Mouse (Mus musculus) forebrain, embryonic 10.5 days (tissue): ENCODE measurements at regions not wholly inside any gene's neighbourhood (a gene's known extent, or its start where the extent isn't known, plus 50 kb on each side); places are given as distances from the start of the nearest gene placed in this dataset.

Experiments used
- DNase-seq: peaks from one replicate; pipeline ENCODE4 v3.0.0-alpha.2; 2017; ENCODE audit warnings: low spot score; ENCODE audit errors: extremely low spot score
- H3K27ac ChIP-seq: fragments of 300-500 bp; sonication (generic); 2 replicates; pipeline ENCODE4 v1.5.1; 2016; ENCODE audit warnings: mild to moderate bottlenecking
- H3K27me3 ChIP-seq: fragments of 300-500 bp; sonication (generic); 2 replicates; pipeline ENCODE4 v1.6.1; 2016; ENCODE audit warnings: mild to moderate bottlenecking; ENCODE audit not compliant: poor library complexity, severe bottlenecking
- H3K36me3 ChIP-seq: fragments of 300-500 bp; sonication (generic); replicated peaks from 2 replicates; pipeline ENCODE4 v1.6.1; 2016; ENCODE audit warnings: mild to moderate bottlenecking, moderate library complexity
- H3K4me1 ChIP-seq: fragments of 300-500 bp; sonication (generic); 2 replicates; pipeline ENCODE4 v1.6.1; 2016
- H3K4me3 ChIP-seq: fragments of 300-500 bp; sonication (generic); 2 replicates; pipeline ENCODE4 v1.5.1; 2016; ENCODE audit warnings: mild to moderate bottlenecking, moderate library complexity
- H3K9me3 ChIP-seq: fragments of 300-500 bp; sonication (generic); 2 replicates; pipeline ENCODE4 v1.6.1; 2016; ENCODE audit warnings: mild to moderate bottlenecking, moderate library complexity
- WGBS: fragments of 180-500 bp; shearing (Covaris S2); methylation state at CpG from one replicate; pipeline ENCODE4 v1.1.7; 2016; 5-methylcytosine and 5-hydroxymethylcytosine counted together

DNA sequence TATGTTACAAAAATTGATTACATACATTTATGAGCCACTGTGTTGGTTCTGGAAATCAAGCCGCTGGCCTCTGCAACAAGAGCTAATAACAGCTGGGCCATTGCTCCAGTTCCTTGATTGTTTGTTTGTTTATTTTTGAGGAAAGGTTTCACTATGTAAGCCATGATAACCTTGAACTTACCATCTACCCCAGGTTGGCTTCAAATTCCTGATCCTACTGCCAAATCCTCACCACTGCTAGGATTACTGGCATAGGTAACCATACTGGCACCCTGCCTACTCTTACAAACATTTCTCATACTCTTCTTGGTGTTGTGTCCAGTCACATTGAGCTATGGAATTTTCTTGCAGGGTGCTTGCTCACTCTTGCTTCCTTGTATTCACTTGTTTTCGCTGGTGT is 720.6 kb downstream of the Ets1 start:
- Histone ChIP-seq H3K36me3 (no peaks in the 10 kb centered on the region), H3K9me3 (no peaks in the 10 kb centered on the region), H3K27me3 (no peaks in the 10 kb centered on the region), H3K4me3 (no peak overlapping the region), H3K4me1 (no peaks in the 10 kb centered on the region), H3K27ac (no peak overlapping the region)
- DNase-seq: no peak
- 85% methylated on average over 2 of the region's 2 CpGs for WGBS

DNA sequence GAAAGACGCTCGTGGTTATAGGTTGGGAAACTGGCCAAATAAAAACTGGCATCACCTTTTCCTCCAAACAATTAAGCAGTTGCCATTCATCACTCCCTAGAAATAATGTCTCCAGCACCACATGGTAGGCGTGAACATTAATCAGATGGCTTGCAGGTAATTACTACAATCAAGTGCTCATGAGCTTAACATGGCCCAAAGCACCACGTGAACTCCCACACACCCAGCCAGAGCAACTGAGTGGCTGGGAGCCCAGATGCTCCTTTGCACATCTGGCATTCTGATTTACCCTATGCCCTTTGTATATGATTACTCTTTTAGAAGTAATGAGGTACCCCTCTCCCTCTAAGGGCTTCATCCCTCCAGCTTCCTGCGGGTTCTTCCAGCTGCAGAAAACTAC is 724.9 kb downstream of the Ets1 start:
- DNase-seq: no peak
- Histone ChIP-seq H3K4me1 (no peaks in the 10 kb centered on the region), H3K36me3 (no peaks in the 10 kb centered on the region), H3K9me3 (no peaks in the 10 kb centered on the region), H3K27me3 (no peaks in the 10 kb centered on the region), H3K4me3 (no peak overlapping the region), H3K27ac (no peak overlapping the region)
- 86% methylated on average over 5 of the region's 5 CpGs for WGBS

DNA sequence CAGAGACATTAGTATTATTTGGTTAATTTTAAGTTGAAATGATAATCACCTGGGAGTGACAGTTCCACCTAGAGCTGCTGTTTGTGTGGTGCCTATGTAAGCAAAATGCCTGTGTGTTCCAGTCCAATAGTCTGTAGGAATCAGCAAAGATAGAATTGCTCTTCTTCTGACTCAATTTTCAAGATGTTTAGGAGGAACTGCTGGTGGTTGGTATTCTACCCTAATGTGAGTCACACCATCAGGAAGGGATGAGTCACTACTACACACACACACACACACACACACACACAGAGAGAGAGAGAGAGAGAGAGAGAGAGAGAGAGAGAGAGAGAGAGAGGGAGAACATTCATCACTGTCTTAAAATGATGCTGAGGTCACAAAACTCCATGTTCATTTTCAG is 753.1 kb downstream of the Ets1 start:
- Histone ChIP-seq H3K9me3 (no peaks in the 10 kb centered on the region), H3K27ac (no peak overlapping the region), H3K4me1 (no peaks in the 10 kb centered on the region), H3K4me3 (no peak overlapping the region), H3K36me3 (no peaks in the 10 kb centered on the region), H3K27me3 (no peaks in the 10 kb centered on the region)
- no peak for DNase-seq

GRCm38 (mm10) chr9:33404691-33405090 is 768.7 kb downstream of the Ets1 start:
- Histone ChIP-seq H3K36me3 (no peaks in the 10 kb centered on the region), H3K4me1 (no peaks in the 10 kb centered on the region), H3K27ac (no peak overlapping the region), H3K27me3 (no peaks in the 10 kb centered on the region), H3K9me3 (peaks cover 6% of the 10 kb centered on the region; the same call in 1 of the 2 replicates), H3K4me3 (no peak overlapping the region)
- 94% methylated on average over 4 of the region's 4 CpGs for WGBS
- no peak for DNase-seq

- H3K27ac ChIP-seq: no peak overlapping the region
- no peaks in the 10 kb centered on the region for H3K36me3 ChIP-seq
- no peaks in the 10 kb centered on the region for H3K4me1 ChIP-seq
- H3K4me3 ChIP-seq: no peak overlapping the region
- 87% methylated on average over 2 of the region's 2 CpGs for whole genome bisulfite sequencing
- peaks cover 6% of the 10 kb centered on the region; the same call in 1 of the 2 replicates for H3K9me3 ChIP-seq
- no peaks in the 10 kb centered on the region for H3K27me3 ChIP-seq
- no peak for DNase-seq
These were observed 771.5 kb downstream of the Ets1 start for GRCm38 (mm10) chr9:33407517-33407916.

- 59% methylated on average over 2 of the region's 2 CpGs for WGBS
- no peaks in the 10 kb centered on the region for H3K9me3 ChIP-seq
- DNase-seq: no peak
- no peaks in the 10 kb centered on the region for H3K4me1 ChIP-seq
- H3K27me3 ChIP-seq: no peaks in the 10 kb centered on the region
- no peaks in the 10 kb centered on the region for H3K36me3 ChIP-seq
- H3K4me3 ChIP-seq: no peak overlapping the region
- no peak overlapping the region for H3K27ac ChIP-seq
These were observed 787.8 kb downstream of the Ets1 start for GRCm38 (mm10) chr9:33423781-33424180.

- Histone ChIP-seq H3K9me3 (no peaks in the 10 kb centered on the region), H3K4me1 (no peaks in the 10 kb centered on the region), H3K27ac (no peak overlapping the region), H3K36me3 (no peaks in the 10 kb centered on the region), H3K4me3 (no peak overlapping the region), H3K27me3 (no peaks in the 10 kb centered on the region)
- DNase-seq: no peak
- 89% methylated on average over 4 of the region's 4 CpGs for WGBS
These were observed 800.4 kb downstream of the Ets1 start for GRCm38 (mm10) chr9:33436459-33436858.

DNA sequence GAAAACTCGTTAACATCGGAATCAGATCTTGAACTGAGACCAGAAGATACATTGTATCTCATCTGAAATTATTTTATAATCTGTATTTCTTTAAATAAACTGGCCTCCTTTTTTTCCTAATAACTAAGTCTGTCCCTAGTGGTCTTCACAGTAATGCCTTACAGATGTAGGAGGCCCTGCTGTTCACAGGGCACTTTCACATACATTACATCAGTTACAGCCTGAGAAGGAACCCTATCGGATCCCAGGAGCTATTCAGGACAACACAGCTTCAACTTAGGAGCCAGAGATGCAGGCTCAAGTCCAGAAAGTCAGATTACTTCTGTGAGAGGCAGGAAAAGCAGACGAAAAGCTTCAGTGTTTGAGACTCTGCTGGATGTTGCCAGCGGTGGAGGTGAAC is 806.2 kb downstream of the Ets1 start:
- no peak overlapping the region for H3K4me3 ChIP-seq
- no peaks in the 10 kb centered on the region for H3K4me1 ChIP-seq
- H3K27ac ChIP-seq: no peak overlapping the region
- no peak for DNase-seq
- WGBS: 75% methylated on average over 5 of the region's 5 CpGs
- H3K27me3 ChIP-seq: no peaks in the 10 kb centered on the region
- no peaks in the 10 kb centered on the region for H3K9me3 ChIP-seq
- no peaks in the 10 kb centered on the region for H3K36me3 ChIP-seq

DNA sequence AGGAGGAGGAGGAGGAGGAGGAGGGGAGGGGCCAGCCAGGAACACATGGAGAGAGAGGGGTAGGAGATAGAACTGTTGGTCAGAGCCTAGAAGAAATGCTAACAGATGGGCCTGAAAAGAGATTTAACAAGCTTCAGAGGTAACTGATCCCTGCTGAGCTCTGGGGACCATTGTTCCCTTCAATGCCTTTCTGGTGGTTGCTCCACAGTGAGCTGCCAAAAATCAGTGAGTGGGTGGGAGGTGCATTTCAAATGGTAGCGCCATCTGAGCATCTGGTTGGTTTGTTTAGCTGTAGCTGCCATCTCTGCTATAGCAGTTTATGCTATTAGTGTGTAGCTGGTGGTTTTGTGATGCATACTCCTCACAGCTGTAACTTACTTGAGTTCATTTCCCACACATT is 809.9 kb downstream of the Ets1 start:
- Histone ChIP-seq H3K36me3 (no peaks in the 10 kb centered on the region), H3K4me3 (no peak overlapping the region), H3K27me3 (no peaks in the 10 kb centered on the region), H3K9me3 (no peaks in the 10 kb centered on the region), H3K4me1 (no peaks in the 10 kb centered on the region), H3K27ac (no peak overlapping the region)
- 81% methylated on average over 1 of the region's 1 CpGs for WGBS
- DNase-seq: no peak

DNA sequence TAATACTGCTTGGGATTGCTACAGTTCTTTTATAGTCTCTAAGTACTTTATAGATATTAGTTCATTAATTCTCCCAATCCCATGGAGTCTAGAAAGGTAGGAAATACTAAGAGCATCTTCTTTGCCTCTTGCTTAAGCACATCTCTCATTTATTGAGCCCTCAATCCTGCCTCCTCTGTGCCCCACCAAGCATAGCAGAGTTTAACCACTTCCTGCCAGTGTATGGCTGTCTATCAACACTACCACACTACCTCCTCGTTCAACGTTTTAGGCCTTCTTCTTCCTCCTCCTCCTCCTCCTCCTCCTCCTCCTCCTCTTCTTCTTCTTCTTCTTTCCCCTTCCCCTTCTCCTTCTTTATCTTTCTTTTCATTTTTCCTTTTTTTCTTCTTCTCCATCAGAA is 839.1 kb downstream of the Ets1 start:
- Histone ChIP-seq H3K4me3 (no peak overlapping the region), H3K4me1 (no peaks in the 10 kb centered on the region), H3K36me3 (no peaks in the 10 kb centered on the region), H3K27ac (no peak overlapping the region), H3K27me3 (no peaks in the 10 kb centered on the region), H3K9me3 (no peaks in the 10 kb centered on the region)
- no peak for DNase-seq
- WGBS: 88% methylated on average over 2 of the region's 2 CpGs

GRCm38 (mm10) chr9:33482845-33483540 is 847.0 kb downstream of the Ets1 start:
- Histone ChIP-seq H3K27ac (no peak overlapping the region), H3K4me3 (no peak overlapping the region), H3K36me3 (no peaks in the 10 kb centered on the region), H3K4me1 (no peaks in the 10 kb centered on the region), H3K9me3 (no peaks in the 10 kb centered on the region), H3K27me3 (no peaks in the 10 kb centered on the region)
- no peak for DNase-seq
- 71% methylated on average over 5 of the region's 5 CpGs for WGBS

DNA sequence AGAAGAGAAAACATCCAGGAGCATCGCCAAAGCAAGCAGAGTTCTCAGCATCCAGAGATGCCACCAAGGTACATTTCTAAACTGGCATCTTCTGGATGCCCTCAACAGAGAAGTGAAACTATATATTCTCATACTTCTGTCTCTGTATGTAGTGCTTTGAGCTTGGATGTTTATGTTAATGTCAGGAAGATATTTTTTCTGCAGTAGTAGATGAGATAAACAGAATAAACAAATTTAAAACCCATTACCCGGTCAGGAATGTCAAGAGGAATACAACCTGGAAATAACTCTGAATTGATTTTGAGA is 847.5 kb downstream of the Ets1 start:
- Histone ChIP-seq H3K36me3 (no peaks in the 10 kb centered on the region), H3K27me3 (no peaks in the 10 kb centered on the region), H3K4me3 (no peak overlapping the region), H3K4me1 (no peaks in the 10 kb centered on the region), H3K27ac (no peak overlapping the region), H3K9me3 (no peaks in the 10 kb centered on the region)
- no peak for DNase-seq
- WGBS: 90% methylated on average over 2 of the region's 2 CpGs

DNA sequence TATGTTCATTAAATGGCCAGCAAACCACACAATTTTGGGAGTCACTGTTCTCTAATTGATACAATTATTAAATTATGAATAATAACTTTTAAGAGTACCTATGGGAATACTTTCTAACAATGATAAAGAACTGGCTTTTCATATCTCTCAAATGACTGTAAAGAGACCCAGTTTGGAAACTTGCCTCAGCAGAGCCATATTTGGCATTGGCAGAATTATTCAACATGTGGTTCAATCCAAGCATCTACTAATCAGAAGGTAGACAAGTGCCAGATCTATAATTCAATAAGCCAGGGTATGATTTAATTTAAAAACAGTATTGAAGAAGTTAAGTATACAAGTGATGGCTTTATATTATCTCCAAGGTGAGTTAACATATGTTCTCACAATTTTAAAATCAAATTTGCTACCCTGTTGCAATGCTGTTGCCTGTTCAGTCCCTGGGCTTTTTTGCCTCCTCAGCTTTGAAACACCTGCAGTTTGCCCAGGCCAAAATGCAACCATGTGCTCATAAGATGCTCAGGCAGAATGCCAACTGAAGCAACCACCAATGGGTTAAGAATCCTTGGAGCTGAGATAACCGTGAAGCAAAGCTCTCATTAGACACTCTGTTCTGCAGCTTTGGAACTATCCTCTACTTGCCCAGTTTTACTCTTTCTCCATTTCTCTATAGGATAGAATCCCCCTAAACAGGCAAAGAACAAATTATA is 897.2 kb downstream of the Ets1 start:
- no peak overlapping the region for H3K4me3 ChIP-seq
- WGBS: 81% methylated on average over 1 of the region's 1 CpGs

DNA sequence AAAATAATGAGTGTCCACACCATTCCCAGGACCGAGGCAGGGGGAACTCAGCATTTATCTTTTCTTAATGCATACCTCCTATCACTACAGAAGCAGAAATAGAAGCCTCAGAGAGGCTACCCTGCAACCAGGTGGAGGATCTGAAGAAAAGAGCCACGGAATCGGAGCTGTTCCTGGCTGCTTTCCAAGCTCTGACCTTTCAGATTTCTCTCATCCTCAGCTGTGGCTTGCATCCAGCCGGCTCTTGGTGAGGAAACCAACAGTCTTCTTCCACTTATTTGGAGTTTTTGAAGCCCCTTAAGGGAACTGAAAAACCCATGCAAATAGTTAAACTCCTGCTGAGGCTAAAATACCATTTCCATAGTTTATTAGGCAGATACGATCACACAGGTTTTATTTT is 907.3 kb downstream of the Ets1 start:
- no peaks in the 10 kb centered on the region for H3K36me3 ChIP-seq
- no peaks in the 10 kb centered on the region for H3K4me1 ChIP-seq
- H3K4me3 ChIP-seq: no peak overlapping the region
- no peaks in the 10 kb centered on the region for H3K27me3 ChIP-seq
- DNase-seq: no peak
- 79% methylated on average over 5 of the region's 5 CpGs for WGBS
- no peak overlapping the region for H3K27ac ChIP-seq
- H3K9me3 ChIP-seq: no peaks in the 10 kb centered on the region

More for the DNA sequence above, 897.2 kb downstream of the Ets1 start:
- Histone ChIP-seq H3K9me3 (no peaks in the 10 kb centered on the region), H3K27ac (no peak overlapping the region), H3K36me3 (no peaks in the 10 kb centered on the region), H3K27me3 (no peaks in the 10 kb centered on the region), H3K4me1 (no peaks in the 10 kb centered on the region)
- DNase-seq: no peak
